ENCODE assay signal across 8 mouse cellular contexts in genomic region chrX:135838521-135839360, GRCm38 (mm10). TPM values are rescaled to one million over a fixed set of nuclear protein-coding genes. Genes with fewer than 3 reads are reported as not detected.
DNase-seq lines count a peak whose midpoint lies in the region; ATAC-seq and TF ChIP-seq lines count a peak whose summit lies in the region.
"Not testable (repeated sequence)": the region's sequence is repeated elsewhere in the genome, so short reads cannot be mapped to it uniquely, and the experiment has no call there.

Gene Gprasp2, plus strand, starts transcription at chrX:135839034.

- WGBS in hindbrain, embryonic 15.5 days, result 21% methylated on average over 29 of the region's 32 CpGs
- WGBS in lung, embryonic 14.5 days, result 5% methylated on average over 26 of the region's 32 CpGs

- peak within 1 kb of the TSS; percentile 88 for H3K27ac ChIP-seq in cortical plate, adult 2 months (ENCODE audit: insufficient read depth, low read length)
- H3K27ac ChIP-seq in gastrocnemius, adult 2 months; lung, embryonic 14.5 days (ENCODE audit: low read depth): not testable (repeated sequence)
- H3K27ac ChIP-seq in hindbrain, embryonic 15.5 days (replicated peaks), result peak within 1 kb of the TSS; percentile 77

- H3K4me1 ChIP-seq in cortical plate, adult 2 months (ENCODE audit: control insufficient read depth, insufficient read depth, low read length); hindbrain, embryonic 15.5 days (replicated peaks); lung, embryonic 14.5 days (ENCODE audit: insufficient read depth): not testable (repeated sequence)

- not testable (repeated sequence) for H3K27me3 ChIP-seq in hindbrain, embryonic 15.5 days; lung, embryonic 14.5 days (ENCODE audit: insufficient read depth, low read length)

- peak within 1 kb of the TSS; percentile 68 for H3K9ac ChIP-seq in hindbrain, embryonic 15.5 days
- not testable (repeated sequence) for H3K9ac ChIP-seq in lung, embryonic 14.5 days

- TF ChIP-seq POLR2A in cortical plate, adult 2 months (IDR thresholded peaks at IDR 0.05; ENCODE audit: extremely low read depth, insufficient read depth, low read length), result peak; percentile 23; the same call in 1 of the 2 replicates

- TF ChIP-seq CTCF in cortical plate, adult 2 months (IDR thresholded peaks at IDR 0.05; ENCODE audit: extremely low read depth, insufficient read depth, low read length); gastrocnemius, adult 2 months (IDR thresholded peaks at IDR 0.05); lung, embryonic 14.5 days (IDR thresholded peaks at IDR 0.05; ENCODE audit: low read depth): not testable (repeated sequence)

- intact Hi-C loops in gastrocnemius, adult 2 months (cut with DNase I), result not testable (repeated sequence)

- not testable (repeated sequence) for H3K36me3 ChIP-seq in hindbrain, embryonic 15.5 days; lung, embryonic 14.5 days (ENCODE audit: insufficient read depth)

- DNase-seq in gastrocnemius, adult 2 months, result peak; percentile 16
- DNase-seq in layer of hippocampus, postnatal 25 days (ENCODE audit: extremely low spot score in 1 of 2, low spot score in 1 of 2), result peak; percentile 35 to 43
- peak; percentile 62 for DNase-seq in lung, embryonic 14.5 days
- DNase-seq in ovary, adult 18-20 months (ENCODE audit: low spot score), result peak; percentile 32
- DNase-seq in thymus, postnatal 10 days (ENCODE audit: low spot score in 2 of 2), result peak; percentile 28 to 48

- peak; percentile 49 for ATAC-seq in activated CD4-positive, CD25-positive, alpha-beta regulatory T cell, adult 4 months
- ATAC-seq in hindbrain, embryonic 15.5 days (ENCODE audit: low FRiP score, low read depth), result peak; percentile 95
- ATAC-seq in lung, embryonic 14.5 days (ENCODE audit: insufficient read depth), result peak; percentile 89

- H3K9me3 ChIP-seq in hindbrain, embryonic 15.5 days; lung, embryonic 14.5 days (ENCODE audit: low read depth, low read length): not testable (repeated sequence)

- H3K4me3 ChIP-seq in cortical plate, adult 2 months (ENCODE audit: insufficient read depth, low read length), result peak within 1 kb of the TSS; percentile 63
- peak within 1 kb of the TSS; percentile 59 for H3K4me3 ChIP-seq in gastrocnemius, adult 2 months
- H3K4me3 ChIP-seq in hindbrain, embryonic 15.5 days, result peak within 1 kb of the TSS; percentile 60
- H3K4me3 ChIP-seq in lung, embryonic 14.5 days (ENCODE audit: low read depth, low read length), result peak within 1 kb of the TSS; percentile 39

- peak within 1 kb of the TSS; percentile 55 for H3K4me2 ChIP-seq in hindbrain, embryonic 15.5 days
- peak within 1 kb of the TSS; percentile 70 for H3K4me2 ChIP-seq in lung, embryonic 14.5 days

RNA-seq across cellular contexts. Expression of gene Gprasp2, which starts in this region (rescaled TPM):
- polyA plus RNA-seq in activated CD4-positive, CD25-positive, alpha-beta regulatory T cell, adult 4 months (2017; shearing (Covaris generic)), result 1 to 10 TPM; 2.6 to 4.4 TPM
- polyA plus RNA-seq in cortical plate, adult 2 months (2012; rRNA removed), result 91.8 and 112 TPM in 2 replicates
- 1 to 10 TPM in 1 of 2 experiments, under 1 TPM in 1; 0.79 to 3.6 TPM for total RNA-seq in gastrocnemius, adult 2 months (2021)
- 193 and 215 TPM in 2 replicates for polyA plus RNA-seq in hindbrain, embryonic 15.5 days (2015; fragmentation: Nextera tagmentation; extraction: Ambion mirVana)
- total RNA-seq in layer of hippocampus, postnatal 25 days (2021), result 100 to 1,000 TPM; 145 to 157 TPM
- polyA plus RNA-seq in lung, embryonic 14.5 days (2014; fragmentation: Nextera tagmentation; extraction: Ambion mirVana), result 19.6 and 22.1 TPM in 2 replicates

Comparison
In these comparisons a context has a peak if more than half of its experiments do, and no peak if none do; other contexts are left out.
1. RNA of gene Gprasp2 (total RNA-seq): 145 to 157 TPM in layer of hippocampus, postnatal 25 days; 0.79 to 3.6 TPM in gastrocnemius, adult 2 months; every median in the first group is over 10 times any median in the second.
2. Peak in every context shown above with its lines, with median percentiles within 50 percentile points of each other: ATAC-seq, H3K4me3 ChIP-seq and DNase-seq.